Mouse (Mus musculus) brain, embryonic 14.5 days (tissue): Measurements from ENCODE around the gene Rhox13.

Experiments used
- CTCF ChIP-seq: fragments of 200-500 bp; IDR thresholded peaks from 2 replicates; pipeline ENCODE4 v1.5.1; 2012; ENCODE audit warnings: inconsistent platforms, mild to moderate bottlenecking, moderate library complexity, borderline replicate concordance; ENCODE audit not compliant: insufficient read depth, insufficient read length; ENCODE audit errors: extremely low read depth
- POLR2A ChIP-seq: fragments of 200-500 bp; IDR thresholded peaks from 2 replicates; pipeline ENCODE4 v1.6.1; 2012; ENCODE audit warnings: mild to moderate bottlenecking, inconsistent platforms, borderline replicate concordance; ENCODE audit not compliant: poor library complexity, insufficient read depth, insufficient read length, severe bottlenecking; ENCODE audit errors: extremely low read depth

GRCm38 (mm10) chrX:38165315-38165714 lies 44.3 kb downstream of the Rhox13 start:
- TF ChIP-seq CTCF (no peak), POLR2A (no peak)
